Mouse (Mus musculus): ENCODE data around the gene Slc16a10. TPM values are rescaled to one million over a fixed set of nuclear protein-coding genes. Genes with fewer than 3 reads are reported as not detected.

The Slc16a10 gene
- total RNA-seq, 2 experiments from 2014 or later: 17.4 to 19.3 TPM

GRCm38 (mm10) chr10:40151852-40152549 lies 9.9 kb upstream of the Slc16a10 start:
- DNase-seq (ENCODE audit: low spot score in 2 of 2): peak in 1 of 2 experiments; percentile 29

GRCm38 (mm10) chr10:40149584-40150145 lies 7.6 kb upstream of the Slc16a10 start:
- DNase-seq (ENCODE audit: low spot score in 2 of 2): no peak

GRCm38 (mm10) chr10:40147325-40148059 lies 5.4 kb upstream of the Slc16a10 start:
- no peak for DNase-seq (ENCODE audit: low spot score in 2 of 2)

GRCm38 (mm10) chr10:40146451-40146850 lies 4.4 kb upstream of the Slc16a10 start:
- no peak for DNase-seq (ENCODE audit: low spot score in 2 of 2)

- DNase-seq (ENCODE audit: low spot score in 2 of 2): no peak
These were observed 2.8 kb upstream of the Slc16a10 start for GRCm38 (mm10) chr10:40144815-40145214.

GRCm38 (mm10) chr10:40141016-40141851 lies 824 bp downstream of the Slc16a10 start:
- no peak for DNase-seq (ENCODE audit: low spot score in 2 of 2)

- no peak for DNase-seq (ENCODE audit: low spot score in 2 of 2)
These were observed 2.4 kb downstream of the Slc16a10 start for GRCm38 (mm10) chr10:40139646-40140045.

- no peak for DNase-seq (ENCODE audit: low spot score in 2 of 2)
These were observed 6.0 kb downstream of the Slc16a10 start for GRCm38 (mm10) chr10:40135807-40136778.

- DNase-seq (ENCODE audit: low spot score in 2 of 2): no peak
These were observed 7.2 kb downstream of the Slc16a10 start for GRCm38 (mm10) chr10:40134906-40135305.

- no peak for DNase-seq (ENCODE audit: low spot score in 2 of 2)
These were observed 8.4 kb downstream of the Slc16a10 start for GRCm38 (mm10) chr10:40133636-40134035.

- no peak for DNase-seq (ENCODE audit: low spot score in 2 of 2)
These were observed 10.2 kb downstream of the Slc16a10 start for GRCm38 (mm10) chr10:40131690-40132418.

GRCm38 (mm10) chr10:40130126-40130525 lies 11.9 kb downstream of the Slc16a10 start:
- no peak for DNase-seq (ENCODE audit: low spot score in 2 of 2)

- no peak for DNase-seq (ENCODE audit: low spot score in 2 of 2)
These were observed 12.9 kb downstream of the Slc16a10 start for GRCm38 (mm10) chr10:40129134-40129533.

GRCm38 (mm10) chr10:40128497-40128896 lies 13.6 kb downstream of the Slc16a10 start:
- DNase-seq (ENCODE audit: low spot score in 2 of 2): no peak

- no peak for DNase-seq (ENCODE audit: low spot score in 2 of 2)
These were observed 16.9 kb downstream of the Slc16a10 start for GRCm38 (mm10) chr10:40125200-40125599.

GRCm38 (mm10) chr10:40124570-40124969 lies 17.5 kb downstream of the Slc16a10 start:
- no peak for DNase-seq (ENCODE audit: low spot score in 2 of 2)

GRCm38 (mm10) chr10:40124096-40124495 lies 18.0 kb downstream of the Slc16a10 start:
- no peak for DNase-seq (ENCODE audit: low spot score in 2 of 2)

- no peak for DNase-seq (ENCODE audit: low spot score in 2 of 2)
These were observed 22.6 kb downstream of the Slc16a10 start for GRCm38 (mm10) chr10:40119466-40119865.

- no peak for DNase-seq (ENCODE audit: low spot score in 2 of 2)
These were observed 23.2 kb downstream of the Slc16a10 start for GRCm38 (mm10) chr10:40118743-40119387.
